Mouse (Mus musculus) heart, adult 18-20 months (tissue): ENCODE measurements around the gene C130060K24Rik. TPM values are rescaled to one million over a fixed set of nuclear protein-coding genes. Genes with fewer than 3 reads are reported as not detected.
A peak's percentile ranks its signal among the peaks of the same experiment; 100 is the strongest.

Source experiments
- DNase-seq, 2 experiments: peaks; one replicate each; pipeline ENCODE4 v3.0.0; 2021 to 2022; ENCODE audit warnings: mixed read lengths in 1 of 2
- long read RNA-seq, 2 experiments: library from polyadenylated mRNA; stranded (forward); transcript quantifications; one replicate each; pipeline ENCODE4 v2.0.0; 2021
- total RNA-seq, 2 experiments: library from RNA; stranded (reverse); gene quantifications; 2 replicates each; pipeline ENCODE4 v1.2.3; 2021

The C130060K24Rik gene
- not detected for total RNA-seq
- long read RNA-seq, experiment 1 = 0 reads
- long read RNA-seq, experiment 2 = 0 reads

- DNase-seq = no peak
Measured at GRCm38 (mm10) chr6:65380918-65381772, at the start of gene C130060K24Rik. Gene C130060K24Rik, plus strand, starts transcription at chr6:65381105.

DNA sequence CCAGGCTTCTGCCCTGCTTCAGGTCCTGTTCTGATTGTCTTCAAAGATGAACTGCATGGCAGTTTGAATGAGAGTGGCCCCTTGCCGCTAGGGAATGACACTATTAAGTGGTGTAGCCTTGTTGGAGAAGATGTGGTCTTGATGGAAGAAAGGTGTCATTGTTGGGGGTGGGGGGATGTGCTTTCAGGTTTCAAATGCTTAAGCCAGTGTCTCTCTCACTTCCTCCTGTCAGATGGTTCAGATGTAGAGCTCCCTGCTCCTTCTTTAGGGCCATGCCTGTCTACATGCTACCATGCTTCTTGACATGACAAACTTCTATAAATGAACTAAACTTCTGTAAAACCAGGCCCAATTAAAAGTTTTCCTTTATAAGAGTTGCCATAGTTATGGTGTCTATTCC, 46.7 kb upstream of the C130060K24Rik start:
- no peak for DNase-seq

GRCm38 (mm10) chr6:65339391-65339790, 41.5 kb upstream of the C130060K24Rik start:
- DNase-seq = no peak

- no peak for DNase-seq
Measured at GRCm38 (mm10) chr6:65341360-65341759, 39.5 kb upstream of the C130060K24Rik start.

GRCm38 (mm10) chr6:65347736-65348135, 33.2 kb upstream of the C130060K24Rik start:
- no peak for DNase-seq

GRCm38 (mm10) chr6:65348255-65348654, 32.6 kb upstream of the C130060K24Rik start:
- DNase-seq = no peak

DNA sequence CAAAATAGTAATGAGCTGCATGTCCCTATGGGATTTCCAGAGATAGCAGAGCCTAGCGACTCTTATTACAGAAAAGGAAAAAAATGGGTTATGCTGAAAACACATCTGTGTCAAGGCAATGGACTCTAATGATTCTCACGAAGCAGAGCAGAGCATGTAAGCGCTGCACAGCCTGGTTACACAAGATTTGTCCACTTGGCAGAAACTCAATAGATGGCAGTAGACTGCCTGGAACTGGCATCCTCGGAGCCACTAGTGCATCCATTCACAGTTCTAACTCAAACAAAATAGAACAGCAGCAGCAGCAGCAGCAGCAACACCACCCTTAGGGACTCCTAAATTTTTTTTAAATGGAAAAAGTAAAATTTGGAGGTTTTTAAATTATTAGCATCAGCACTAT, 29.3 kb upstream of the C130060K24Rik start:
- no peak for DNase-seq

- no peak for DNase-seq
Measured at GRCm38 (mm10) chr6:65375918-65376317, 5.0 kb upstream of the C130060K24Rik start.

DNA sequence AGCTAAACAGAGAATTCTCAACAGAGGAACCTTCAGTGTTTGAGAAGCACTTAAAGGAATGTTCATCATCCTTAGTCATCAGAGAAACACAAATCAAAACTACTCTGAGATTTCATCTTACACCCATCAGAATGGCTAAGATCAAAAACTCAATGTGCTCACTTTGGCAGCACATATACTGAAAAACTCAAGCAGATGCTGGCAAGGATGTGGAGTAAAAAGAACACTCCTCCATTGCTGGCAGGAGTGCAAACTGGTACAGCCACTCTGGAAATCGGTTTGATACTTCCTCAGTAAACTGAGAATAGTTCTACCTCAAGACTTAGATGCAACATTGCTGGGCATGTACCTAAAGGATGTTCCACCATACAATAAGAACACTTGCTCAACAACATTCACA, 41.0 kb downstream of the C130060K24Rik start:
- DNase-seq = no peak

- DNase-seq = no peak
Measured at GRCm38 (mm10) chr6:65427065-65427464, 46.2 kb downstream of the C130060K24Rik start.

DNA sequence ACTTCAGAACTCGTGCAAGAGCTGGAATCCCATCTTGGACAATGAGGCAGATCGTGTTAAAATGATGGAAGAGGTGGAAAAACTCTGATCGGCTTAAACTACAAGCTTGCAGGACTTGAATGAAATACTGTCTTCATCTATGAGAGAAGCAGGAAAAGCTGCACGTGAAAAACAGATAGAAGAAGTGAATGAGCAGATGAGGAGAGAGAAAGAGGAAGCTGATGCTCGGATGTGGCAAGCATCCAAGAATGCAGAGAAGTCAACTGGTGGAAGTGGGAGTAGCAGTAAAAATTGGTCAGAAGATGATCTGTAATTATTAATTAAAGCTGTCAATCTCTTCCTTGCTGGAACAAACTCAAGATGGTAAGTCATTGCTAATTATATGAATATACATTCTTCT, 52.3 kb downstream of the C130060K24Rik start:
- no peak for DNase-seq

DNA sequence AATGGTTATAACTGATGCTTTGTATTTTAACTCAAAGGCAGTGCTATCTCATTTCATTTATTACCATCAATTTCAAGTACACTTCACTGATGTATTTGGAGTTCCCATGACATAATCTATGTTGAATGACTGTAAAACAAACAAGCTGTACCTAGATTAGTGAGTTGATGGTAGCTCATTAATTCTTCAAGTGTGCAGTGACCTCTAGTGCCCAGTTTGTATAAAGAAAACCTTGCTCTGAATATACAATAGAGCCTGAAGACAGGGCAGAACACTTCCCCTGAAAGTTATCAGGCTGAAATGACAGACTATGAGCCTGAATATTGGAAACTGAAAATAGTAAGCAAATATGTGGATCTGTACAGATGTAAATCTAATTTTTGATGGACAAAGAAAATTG, 72.6 kb downstream of the C130060K24Rik start:
- peak; percentile 2 to 5 for DNase-seq

DNA sequence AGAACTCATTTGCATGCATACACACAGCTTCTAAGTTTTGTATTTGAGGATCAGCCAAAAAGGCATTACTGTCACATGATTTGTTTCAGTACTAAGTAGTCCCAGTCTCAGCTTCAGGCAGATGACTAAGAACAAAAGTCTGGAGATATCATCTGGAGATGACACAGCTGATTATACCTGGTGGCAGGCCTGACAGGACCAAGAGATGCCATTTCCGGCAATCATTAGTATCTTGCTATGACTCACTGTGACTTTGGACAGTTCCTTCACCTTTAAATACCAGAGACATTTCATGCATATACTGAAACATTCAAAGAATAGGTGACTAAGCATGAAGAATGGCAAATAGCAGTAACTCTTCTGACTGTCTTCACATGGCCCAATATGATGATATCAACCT, 84.4 kb downstream of the C130060K24Rik start:
- DNase-seq = no peak

GRCm38 (mm10) chr6:65470320-65470719, 89.4 kb downstream of the C130060K24Rik start:
- DNase-seq = no peak

- no peak for DNase-seq
Measured at GRCm38 (mm10) chr6:65472455-65472854, 91.5 kb downstream of the C130060K24Rik start.

GRCm38 (mm10) chr6:65498786-65499185, 117.9 kb downstream of the C130060K24Rik start:
- DNase-seq = no peak

Other genes with a start within 250 kb of the C130060K24Rik start
- gene Hpgds, start 236.2 kb upstream of the C130060K24Rik start, total RNA-seq = 1 to 10 TPM in 1 of 2 experiments, under 1 TPM in 1; 0.60 to 1.3 TPM
- 1 to 10 TPM; 2.6 to 3.2 TPM for gene Tnip3, start 144.2 kb downstream of the C130060K24Rik start, total RNA-seq